Mouse (Mus musculus) liver, adult 2 months (tissue): Measurements from ENCODE around the gene Tsen2. TPM values are rescaled to one million over a fixed set of nuclear protein-coding genes. Genes with fewer than 3 reads are reported as not detected.
A peak's percentile ranks its signal among the peaks of the same experiment; 100 is the strongest.

Source experiments
- DNase-seq: peaks from one replicate; pipeline ENCODE4 v3.0.0-alpha.2; 2011; ENCODE audit warnings: low read depth, low spot score; ENCODE audit errors: extremely low read depth
- H3K27ac ChIP-seq: fragments of 200-500 bp; replicated peaks from 2 replicates; pipeline ENCODE4 v1.5.1; 2012; ENCODE audit warnings: low read depth, mild to moderate bottlenecking, control low read depth, inconsistent platforms, low read length; ENCODE audit not compliant: insufficient read depth
- H3K27me3 ChIP-seq: fragments of 200-500 bp; 2 replicates; pipeline ENCODE4 v1.6.1; 2012; ENCODE audit warnings: mild to moderate bottlenecking, moderate library complexity, low read length, inconsistent platforms; ENCODE audit not compliant: control insufficient read depth, insufficient read depth
- H3K36me3 ChIP-seq: fragments of 200-500 bp; 2 replicates; pipeline ENCODE4 v1.6.1; 2012; ENCODE audit warnings: low read length, inconsistent platforms; ENCODE audit not compliant: control insufficient read depth, insufficient read depth
- H3K4me1 ChIP-seq: fragments of 200-500 bp; 2 replicates; pipeline ENCODE4 v1.6.1; 2011; ENCODE audit warnings: low read length; ENCODE audit not compliant: control insufficient read depth, insufficient read depth
- H3K4me3 ChIP-seq: fragments of 200-500 bp; 2 replicates; pipeline ENCODE4 v1.5.1; 2011; ENCODE audit warnings: low read depth, mild to moderate bottlenecking, control low read depth, low read length, moderate library complexity; ENCODE audit not compliant: insufficient read depth
- H3K79me2 ChIP-seq: fragments of 200-500 bp; 2 replicates; pipeline ENCODE4 v1.6.1; 2012; ENCODE audit warnings: inconsistent platforms, mild to moderate bottlenecking, low read length, moderate library complexity; ENCODE audit not compliant: control insufficient read depth, insufficient read depth
- H3K9ac ChIP-seq: fragments of 200-500 bp; 2 replicates; pipeline ENCODE4 v1.6.1; 2012; ENCODE audit warnings: low read depth, mild to moderate bottlenecking, control low read depth, inconsistent platforms, low read length
- CTCF ChIP-seq: fragments of 200-500 bp; IDR thresholded peaks from 2 replicates; pipeline ENCODE4 v1.5.1; 2011; ENCODE audit warnings: low read depth, low read length, control low read depth
- POLR2A ChIP-seq: fragments of 200-500 bp; IDR thresholded peaks from 2 replicates; pipeline ENCODE4 v1.6.1; 2011; ENCODE audit warnings: low read length, control low read depth; ENCODE audit not compliant: insufficient read depth; ENCODE audit errors: extremely low read depth
- WGBS: fragments of 180-500 bp; shearing (Covaris S2); methylation state at CpG from one replicate; pipeline ENCODE4 v1.1.7; 2018; 5-methylcytosine and 5-hydroxymethylcytosine counted together
- polyA plus RNA-seq: library from polyadenylated mRNA; depleted of rRNA; stranded (reverse); fragments of >200 nt; gene quantifications from 2 replicates; pipeline ENCODE4 v1.2.3, GENCODE M21; 2012
- total RNA-seq: library from RNA; depleted of rRNA; stranded (reverse); fragments of >200 nt; gene quantifications from 2 replicates; pipeline ENCODE4 v1.2.3, GENCODE M21; 2014

Gene Tsen2
- total and polyA plus RNA-seq, 2 experiments, result 2.8 to 4.1 TPM

DNA sequence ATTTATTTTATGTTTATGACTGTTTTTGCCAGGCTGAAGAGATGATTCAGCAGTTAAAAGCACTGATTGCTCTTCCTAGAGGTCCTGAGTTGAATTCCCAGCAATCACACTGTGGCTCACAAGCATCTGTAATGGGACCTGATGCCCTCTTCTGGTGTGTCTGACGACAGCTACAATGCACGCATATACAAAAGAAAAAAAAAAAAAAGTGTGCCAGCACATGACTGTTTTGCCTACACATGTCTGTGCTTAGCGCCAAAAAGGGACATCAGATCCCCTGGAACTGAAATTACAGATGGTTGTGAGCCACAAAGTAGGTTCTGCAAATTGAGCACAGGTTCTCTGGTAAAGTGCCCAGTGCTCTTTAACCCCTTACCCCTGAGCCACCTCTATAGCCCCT is 2.1 kb upstream of the Tsen2 start:
- TF ChIP-seq POLR2A, result no peak
- no peak for TF ChIP-seq CTCF
- Histone ChIP-seq H3K27ac (peak overlapping the region; percentile 20; the same call in 1 of the 2 replicates), H3K4me3 (no peak overlapping the region), H3K27me3 (no peaks in the 10 kb centered on the region), H3K36me3 (no peaks in the 10 kb centered on the region), H3K4me1 (peaks cover 13% of the 10 kb centered on the region), H3K79me2 (no peaks in the 10 kb centered on the region), H3K9ac (no peak overlapping the region)
- peak; percentile 17 for DNase-seq
- WGBS, result 32% methylated on average over 3 of the region's 3 CpGs

DNA sequence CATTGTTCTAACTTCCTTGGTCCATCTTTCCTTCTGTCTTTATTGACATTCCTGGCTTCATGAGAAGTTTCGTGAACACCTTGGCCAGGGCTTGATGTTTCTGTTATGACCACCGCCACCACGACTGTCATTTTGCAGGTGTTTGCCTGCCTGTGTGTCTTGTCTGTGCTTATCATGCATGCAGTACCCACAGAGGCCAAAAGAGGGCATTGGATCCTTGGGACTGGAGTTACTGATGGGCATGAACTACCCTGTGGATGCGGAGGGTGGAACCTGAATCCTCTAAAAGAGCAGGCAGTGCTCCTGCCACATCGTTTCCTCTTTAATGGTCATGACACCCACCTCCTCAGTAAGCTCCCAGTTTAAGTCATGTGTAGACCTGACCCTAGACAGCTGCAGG is 1.8 kb downstream of the Tsen2 start:
- Histone ChIP-seq H3K36me3 (peaks cover 4% of the 10 kb centered on the region), H3K27me3 (no peaks in the 10 kb centered on the region), H3K4me3 (no peak overlapping the region), H3K27ac (no peak overlapping the region), H3K4me1 (peaks cover 13% of the 10 kb centered on the region), H3K79me2 (no peaks in the 10 kb centered on the region), H3K9ac (no peak overlapping the region)
- TF ChIP-seq POLR2A (no peak), CTCF (peak; percentile 57; the same call in 1 of the 2 replicates)
- DNase-seq, result peak; percentile 41
- 85% methylated on average over 5 of the region's 5 CpGs for WGBS

DNA sequence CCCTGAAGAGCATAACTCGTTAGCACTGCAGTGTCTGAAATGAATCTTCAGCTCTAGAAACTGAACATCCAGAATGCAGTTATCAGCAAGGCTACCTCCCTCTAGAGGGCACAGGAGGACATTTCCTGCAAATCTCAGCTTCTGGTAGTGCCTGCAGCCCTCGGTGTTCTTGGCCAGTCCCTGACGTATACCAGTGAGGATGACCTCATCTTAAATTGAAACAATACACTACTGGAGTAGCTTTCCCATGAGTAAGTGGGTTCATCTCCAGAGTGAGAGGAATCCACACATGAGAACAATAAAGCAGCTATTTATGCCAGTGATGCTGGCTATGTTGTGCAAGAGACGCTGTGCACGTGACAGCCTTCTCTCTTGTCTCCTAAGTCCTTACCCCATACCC is 11.0 kb downstream of the Tsen2 start:
- H3K27me3 ChIP-seq, result no peaks in the 10 kb centered on the region
- 70% methylated on average over 5 of the region's 5 CpGs for WGBS
- H3K79me2 ChIP-seq, result no peaks in the 10 kb centered on the region
- H3K4me1 ChIP-seq, result no peaks in the 10 kb centered on the region
- H3K9ac ChIP-seq, result no peak overlapping the region
- DNase-seq, result no peak
- TF ChIP-seq CTCF, result no peak
- TF ChIP-seq POLR2A, result no peak
- no peak overlapping the region for H3K27ac ChIP-seq
- no peak overlapping the region for H3K4me3 ChIP-seq
- no peaks in the 10 kb centered on the region; the same call in none of the 2 replicates for H3K36me3 ChIP-seq

DNA sequence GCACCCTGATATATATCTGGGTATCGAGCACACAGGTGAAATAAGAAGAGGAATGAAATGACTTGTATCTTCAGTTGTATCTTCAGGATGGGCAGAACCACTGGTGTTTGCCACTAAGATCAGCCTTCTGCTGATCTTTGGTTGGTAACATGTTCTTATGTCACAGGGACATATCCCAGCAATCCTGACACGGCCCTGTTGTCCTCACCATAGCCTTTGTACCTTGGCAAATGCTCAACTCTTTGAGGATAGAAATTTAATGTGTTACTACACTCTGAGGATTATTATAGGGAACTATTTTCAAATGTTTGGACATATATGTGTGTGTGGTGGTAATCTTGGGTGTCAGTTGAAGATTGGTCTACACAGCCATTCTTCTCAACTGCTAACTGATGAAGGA is 13.7 kb downstream of the Tsen2 start:
- Histone ChIP-seq H3K9ac (no peak overlapping the region), H3K27ac (no peak overlapping the region), H3K4me1 (no peaks in the 10 kb centered on the region), H3K79me2 (no peaks in the 10 kb centered on the region), H3K27me3 (no peaks in the 10 kb centered on the region), H3K36me3 (peaks cover 6% of the 10 kb centered on the region), H3K4me3 (no peak overlapping the region)
- no peak for TF ChIP-seq POLR2A
- no peak for TF ChIP-seq CTCF
- peak; percentile 53 for DNase-seq
- WGBS, result 33% methylated on average over 2 of the region's 2 CpGs

DNA sequence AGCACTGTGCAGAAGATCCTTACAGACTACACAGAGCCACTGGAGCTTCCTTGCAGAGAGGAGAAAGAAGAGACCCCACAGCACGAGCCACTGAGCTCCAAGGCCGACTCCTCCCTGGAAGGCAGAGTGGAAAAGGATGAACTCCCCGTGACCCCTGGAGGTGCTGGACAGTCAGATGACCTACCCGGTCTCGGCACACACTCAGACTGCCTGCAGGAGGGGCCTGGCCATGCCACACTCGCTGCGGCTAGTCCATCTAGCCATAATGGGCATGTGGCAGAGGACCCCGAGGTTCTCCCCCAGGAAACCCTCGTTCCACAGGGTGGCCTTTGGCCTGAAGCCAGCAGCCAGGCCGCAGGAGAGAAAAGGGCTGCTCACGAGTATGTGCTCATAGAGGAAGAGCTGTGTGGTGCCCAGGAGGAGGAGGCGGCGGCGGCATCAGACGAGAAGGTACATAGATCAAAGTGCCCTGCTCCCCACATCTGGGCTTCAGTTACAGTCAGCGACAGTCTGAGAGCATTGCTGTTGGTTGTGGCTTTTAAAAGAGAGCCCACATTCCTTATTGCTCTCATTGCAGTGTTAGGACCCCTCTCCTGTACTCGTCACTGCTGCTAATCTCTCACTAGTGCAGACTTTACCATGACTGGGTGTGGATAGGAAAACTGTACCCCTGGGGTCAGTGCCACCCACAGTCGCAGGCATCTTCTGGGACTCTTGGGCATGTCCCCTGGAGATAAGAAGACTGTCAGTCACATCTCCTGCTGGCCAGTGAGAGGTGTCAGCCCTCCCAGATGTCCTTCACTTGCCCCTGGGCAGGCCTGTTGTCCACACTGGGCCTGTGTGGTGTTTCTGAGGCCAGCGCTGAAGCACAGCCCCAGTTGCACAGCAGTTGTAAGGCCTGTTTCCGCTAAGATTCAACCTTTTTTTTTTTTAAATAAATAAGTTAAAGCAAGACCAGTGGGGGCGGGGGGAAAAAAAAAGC is 15.5 kb downstream of the Tsen2 start:
- Histone ChIP-seq H3K36me3 (peaks cover 9% of the 10 kb centered on the region), H3K79me2 (no peaks in the 10 kb centered on the region), H3K4me3 (no peak overlapping the region), H3K4me1 (no peaks in the 10 kb centered on the region), H3K9ac (no peak overlapping the region), H3K27me3 (no peaks in the 10 kb centered on the region), H3K27ac (no peak overlapping the region)
- no peak for TF ChIP-seq POLR2A
- TF ChIP-seq CTCF, result no peak
- no peak for DNase-seq
- 79% methylated on average over 21 of the region's 21 CpGs for WGBS
